Mouse (Mus musculus) spleen, adult 12 weeks (tissue): ENCODE data around the gene Esp4.
"Not testable (repeated sequence)": the region's sequence is repeated elsewhere in the genome, so short reads cannot be mapped to it uniquely, and the experiment has no call there.

ENCODE experiments used
- DNase-seq: peaks from one replicate; pipeline ENCODE4 v3.0.0; 2022; ENCODE audit warnings: low spot score

Esp4 gene

DNA sequence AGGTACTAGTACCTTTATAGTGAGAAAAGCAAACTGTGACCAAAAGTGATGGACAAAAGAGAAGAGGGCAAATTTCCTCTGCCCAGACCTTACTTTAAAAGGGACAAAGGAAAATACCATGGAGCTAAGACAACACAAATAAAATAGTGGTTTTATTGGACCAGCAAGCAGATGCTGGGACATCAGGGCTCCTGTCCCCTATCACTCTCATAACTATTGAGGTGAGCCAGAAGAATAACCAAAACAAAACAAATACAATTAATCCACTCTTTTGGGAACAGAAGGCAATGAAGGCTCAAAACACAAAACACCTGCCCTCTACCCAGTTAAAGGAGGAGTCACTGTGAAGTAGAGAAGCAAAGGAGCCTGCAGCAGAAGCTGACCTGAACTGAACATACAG is at the start of gene Esp4:
TSS of gene Esp4 (plus strand) at position 301 of the 400 bp plus-strand sequence.
- DNase-seq = no peak

DNA sequence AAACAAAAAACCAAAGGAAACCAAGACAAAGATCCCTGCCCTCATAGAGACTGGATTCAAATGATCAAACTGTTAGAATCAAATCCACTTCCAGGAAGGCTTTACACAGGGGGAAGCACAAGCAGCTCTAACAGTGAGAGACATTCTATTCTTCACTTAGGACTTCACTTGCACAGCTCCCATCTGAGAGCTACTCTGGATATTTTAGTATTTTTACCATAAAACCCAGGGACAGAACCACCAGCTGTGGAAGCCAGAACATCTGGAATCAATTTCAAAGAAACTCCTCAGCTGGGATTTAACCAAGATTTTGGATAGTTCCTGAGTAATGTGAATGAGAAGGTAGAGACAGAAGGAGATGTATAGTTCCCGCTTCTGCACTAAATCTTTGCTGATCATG is 44.9 kb upstream of the Esp4 start:
- no peak for DNase-seq

DNA sequence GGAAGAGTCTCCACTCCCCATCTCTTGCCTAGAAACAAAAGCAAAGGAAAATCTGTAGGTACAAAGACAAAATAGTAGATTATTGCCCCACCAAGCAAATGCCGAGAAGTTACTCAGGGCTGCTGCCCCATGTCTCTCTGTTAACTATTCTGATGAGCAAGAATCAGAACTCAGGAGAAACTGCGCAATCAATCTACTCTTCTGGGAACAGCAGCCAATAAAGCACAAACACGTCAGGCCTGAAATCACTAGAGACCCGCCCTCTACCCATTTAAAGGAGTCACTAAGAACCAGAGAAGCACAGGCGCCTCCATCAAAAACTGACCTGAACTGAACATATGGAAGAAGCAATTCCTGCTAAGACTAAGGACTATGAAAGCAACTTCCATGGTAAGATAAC is 37.2 kb upstream of the Esp4 start, which contains the start of gene Esp6:
TSS of gene Esp6 (plus strand) at position 301 of the 400 bp plus-strand sequence.
- no peak for DNase-seq

DNA sequence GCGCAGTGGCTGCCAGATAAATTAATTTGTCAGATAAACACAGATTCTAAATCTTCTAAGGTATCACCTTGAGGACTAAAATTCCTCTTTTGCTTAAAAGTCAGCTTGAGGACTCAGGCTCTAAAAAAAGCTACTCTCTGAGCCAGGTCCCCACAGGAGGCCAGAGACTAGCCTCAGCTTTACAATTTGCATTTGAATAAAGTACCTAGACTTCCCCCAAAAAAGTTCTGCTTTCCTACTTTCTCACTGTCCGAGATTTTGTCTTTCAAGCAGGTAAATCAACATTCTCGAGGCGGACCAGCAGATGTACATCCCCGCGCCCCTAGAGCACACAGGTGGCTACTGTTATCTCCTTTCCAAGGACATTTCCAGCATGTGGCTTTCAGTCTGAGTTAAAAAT is 14.5 kb upstream of the Esp4 start:
- DNase-seq = not testable (repeated sequence)

DNA sequence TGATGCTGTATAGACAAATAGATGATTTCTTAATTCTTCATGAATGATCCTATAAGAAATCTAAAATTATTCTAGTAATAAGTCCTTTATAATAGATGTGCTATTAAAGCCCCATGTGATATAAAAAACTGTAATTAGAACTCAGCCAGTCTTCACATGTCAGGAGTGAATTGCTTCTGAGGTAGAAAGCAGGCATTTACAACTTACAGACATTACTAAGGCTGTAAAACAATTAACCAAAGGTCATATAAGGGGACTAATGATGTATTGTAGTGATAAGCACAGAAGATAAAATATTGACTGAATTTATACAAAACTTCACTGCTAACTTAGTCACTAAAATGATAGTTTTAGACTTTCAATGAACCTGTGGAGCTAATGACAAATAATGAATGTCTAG is 7.1 kb upstream of the Esp4 start:
- DNase-seq = no peak

- not testable (repeated sequence) for DNase-seq
Observed at GRCm38 (mm10) chr17:40631775-40632174, 33.4 kb downstream of the Esp4 start, which contains the start of gene Esp3. TSS of gene Esp3 (plus strand) at chr17:40632075.
